ENCODE assay signal across 19 mouse cellular contexts in genomic region chr8:84542481-84542880, GRCm38 (mm10).
"Had no signal": no experiment of that assay in that cellular context is flagged by ENCODE, and none has a peak within 500 bp of the region (broad histone marks: within the 10 kb centered on the region; RNA-seq: fewer than 3 reads in every experiment).

No protein-coding gene starts in this region.

- H3K36me3 ChIP-seq: kidney, embryonic 15.5 days; liver, embryonic 13.5 days; stomach, embryonic 15.5 days had no signal

- H3K9ac ChIP-seq: kidney, embryonic 15.5 days; liver, embryonic 13.5 days; neural tube, embryonic 12.5 days; stomach, embryonic 15.5 days had no signal

- H3K27me3 ChIP-seq: kidney, embryonic 15.5 days; liver, embryonic 13.5 days; neural tube, embryonic 12.5 days; stomach, embryonic 15.5 days had no signal

- H3K4me2 ChIP-seq: kidney, embryonic 15.5 days; liver, embryonic 13.5 days; midbrain, embryonic 11.5 days; neural tube, embryonic 12.5 days; stomach, embryonic 15.5 days had no signal

- DNase-seq: kidney, adult 2 months; kidney, postnatal 10 days; kidney, postnatal 36 days; layer of hippocampus, postnatal 36 days; liver, embryonic 13.5 days; lung, adult 2 months; lung, postnatal 14 days; lung, postnatal 4 days; midbrain, embryonic 14.5 days; retina, postnatal 1 day; right cerebral cortex, postnatal 25 days; spleen, adult 18-20 months had no signal

- H3K4me1 ChIP-seq: kidney, embryonic 15.5 days; liver, embryonic 13.5 days; neural tube, embryonic 12.5 days; stomach, embryonic 15.5 days had no signal

- H3K9me3 ChIP-seq: kidney, embryonic 15.5 days; liver, embryonic 13.5 days; neural tube, embryonic 12.5 days; stomach, embryonic 15.5 days had no signal

- H3K27ac ChIP-seq: kidney, embryonic 15.5 days; left cerebral cortex, adult 2 months; liver, embryonic 13.5 days; neural tube, embryonic 12.5 days; stomach, embryonic 15.5 days had no signal

- H3K4me3 ChIP-seq: kidney, embryonic 15.5 days; left cerebral cortex, adult 2 months; liver, embryonic 13.5 days; neural tube, embryonic 12.5 days; stomach, embryonic 15.5 days had no signal

- ATAC-seq: inflammation-experienced regulatory T-cells, adult 6 months; intestine, postnatal 0 days had no signal
